Mouse (Mus musculus): ENCODE data around the gene Pvalb. TPM values are rescaled to one million over a fixed set of nuclear protein-coding genes. Genes with fewer than 3 reads are reported as not detected.

The Pvalb gene
- polyA plus RNA-seq, 1 experiment, result not detected

DNA sequence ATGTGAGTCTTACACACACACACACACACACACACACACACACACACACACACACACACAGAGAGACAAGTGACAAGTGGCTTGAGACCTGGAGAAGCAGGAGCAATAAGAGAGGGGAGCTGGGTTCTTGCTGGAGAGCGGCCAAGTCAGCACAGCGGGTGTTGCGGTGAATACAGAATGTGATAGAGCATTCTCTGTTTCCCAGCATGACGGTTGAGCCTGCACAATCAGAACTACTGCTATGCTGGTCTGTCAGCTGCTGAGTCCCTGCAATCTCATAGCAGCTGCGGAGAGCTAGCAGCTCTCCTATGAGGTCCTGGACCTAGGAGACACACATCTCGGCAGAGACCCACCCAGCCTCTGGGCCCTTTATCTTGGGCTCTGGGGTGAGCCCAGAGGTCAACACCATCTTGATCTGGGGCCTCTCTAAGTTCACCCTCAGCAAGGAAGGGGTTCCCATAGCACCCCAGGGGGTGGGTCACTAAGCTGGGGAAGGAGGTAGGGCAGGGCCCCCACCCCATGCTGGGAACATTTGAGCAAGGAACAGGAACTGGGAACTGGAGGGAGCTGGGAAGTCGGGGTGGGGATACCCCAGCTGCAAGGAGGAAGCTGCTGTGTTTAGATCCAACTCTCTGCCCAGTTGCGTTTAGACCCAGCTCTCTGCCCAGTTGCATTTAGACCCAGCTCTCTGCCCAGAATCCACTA, 24.3 kb downstream of the Pvalb start:
- WGBS, result 25% methylated on average over 8 of the region's 8 CpGs
- Histone ChIP-seq H3K4me3 (ENCODE audit: low read depth, low read length) (no peak overlapping the region), H3K27me3 (ENCODE audit: control insufficient read depth, insufficient read depth, low read length) (no peaks in the 10 kb centered on the region), H3K27ac (ENCODE audit: insufficient read depth, low read depth, low read length) (no peak overlapping the region), H3K4me1 (ENCODE audit: control insufficient read depth, insufficient read depth, insufficient read length, low read length) (no peaks in the 10 kb centered on the region), H3K36me3 (ENCODE audit: control insufficient read depth, insufficient read depth, low read length) (no peaks in the 10 kb centered on the region)
- TF ChIP-seq POLR2A (IDR thresholded peaks at IDR 0.05; ENCODE audit: low read depth, low read length) (no peak), CTCF (IDR thresholded peaks at IDR 0.05; ENCODE audit: extremely low read depth, insufficient read length, insufficient replicate concordance, low read depth, low read length) (no peak)

DNA sequence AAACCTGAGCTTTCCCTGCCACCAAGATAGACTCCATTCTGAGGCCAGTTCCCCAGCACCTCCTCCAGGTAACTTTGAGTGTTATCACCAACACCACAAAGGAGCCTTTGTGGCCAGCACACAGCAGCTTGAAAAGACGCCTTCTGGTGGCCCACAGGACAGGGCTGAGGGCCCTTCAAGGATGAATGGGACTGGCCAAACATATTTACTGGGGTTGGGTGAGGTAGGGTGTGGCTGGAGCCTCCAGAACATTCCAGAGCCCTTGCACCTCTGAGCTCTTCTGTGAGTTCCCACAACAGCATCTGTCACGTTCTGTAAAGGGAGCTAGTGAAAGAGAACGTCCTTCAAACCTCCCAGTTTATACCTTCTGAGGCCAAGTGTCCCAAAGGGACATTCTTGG, 26.4 kb downstream of the Pvalb start:
- H3K36me3 ChIP-seq (ENCODE audit: control insufficient read depth, insufficient read depth, low read length), result no peaks in the 10 kb centered on the region
- TF ChIP-seq POLR2A (IDR thresholded peaks at IDR 0.05; ENCODE audit: low read depth, low read length), result no peak
- TF ChIP-seq CTCF (IDR thresholded peaks at IDR 0.05; ENCODE audit: extremely low read depth, insufficient read length, insufficient replicate concordance, low read depth, low read length), result no peak
- H3K4me1 ChIP-seq (ENCODE audit: control insufficient read depth, insufficient read depth, insufficient read length, low read length), result peaks cover under 1% of the 10 kb centered on the region; the same call in 1 of the 2 replicates
- 31% methylated on average over 3 of the region's 3 CpGs for WGBS
- H3K27me3 ChIP-seq (ENCODE audit: control insufficient read depth, insufficient read depth, low read length), result no peaks in the 10 kb centered on the region
- H3K27ac ChIP-seq (ENCODE audit: insufficient read depth, low read depth, low read length), result no peak overlapping the region
- no peak overlapping the region for H3K4me3 ChIP-seq (ENCODE audit: low read depth, low read length)

DNA sequence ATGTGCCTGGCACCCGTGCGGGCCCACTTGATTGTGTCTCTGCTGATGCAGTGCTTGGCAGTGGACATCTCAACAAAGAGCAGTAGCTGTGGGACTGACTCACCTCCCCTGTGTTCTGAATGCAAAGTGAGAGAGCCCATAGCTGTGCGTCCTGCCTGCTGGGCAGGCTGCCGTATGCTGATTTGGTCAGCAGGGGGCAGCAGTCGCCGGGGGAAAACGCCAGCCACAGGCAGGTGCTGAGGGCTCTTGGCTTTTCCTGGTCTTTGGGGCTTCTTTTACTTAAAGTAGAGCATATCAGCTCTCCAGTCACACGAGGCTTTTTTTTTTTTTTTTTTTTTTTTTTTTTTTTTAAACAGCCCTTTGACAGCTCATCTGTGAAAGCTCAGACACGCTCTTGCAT, 27.8 kb downstream of the Pvalb start:
- Histone ChIP-seq H3K27ac (ENCODE audit: insufficient read depth, low read depth, low read length) (no peak overlapping the region), H3K27me3 (ENCODE audit: control insufficient read depth, insufficient read depth, low read length) (no peaks in the 10 kb centered on the region), H3K4me3 (ENCODE audit: low read depth, low read length) (no peak overlapping the region), H3K36me3 (ENCODE audit: control insufficient read depth, insufficient read depth, low read length) (no peaks in the 10 kb centered on the region), H3K4me1 (ENCODE audit: control insufficient read depth, insufficient read depth, insufficient read length, low read length) (peaks cover 8% of the 10 kb centered on the region)
- peak; percentile 90 for TF ChIP-seq CTCF (IDR thresholded peaks at IDR 0.05; ENCODE audit: extremely low read depth, insufficient read length, insufficient replicate concordance, low read depth, low read length)
- no peak for TF ChIP-seq POLR2A (IDR thresholded peaks at IDR 0.05; ENCODE audit: low read depth, low read length)
- 9% methylated on average over 9 of the region's 9 CpGs for WGBS

DNA sequence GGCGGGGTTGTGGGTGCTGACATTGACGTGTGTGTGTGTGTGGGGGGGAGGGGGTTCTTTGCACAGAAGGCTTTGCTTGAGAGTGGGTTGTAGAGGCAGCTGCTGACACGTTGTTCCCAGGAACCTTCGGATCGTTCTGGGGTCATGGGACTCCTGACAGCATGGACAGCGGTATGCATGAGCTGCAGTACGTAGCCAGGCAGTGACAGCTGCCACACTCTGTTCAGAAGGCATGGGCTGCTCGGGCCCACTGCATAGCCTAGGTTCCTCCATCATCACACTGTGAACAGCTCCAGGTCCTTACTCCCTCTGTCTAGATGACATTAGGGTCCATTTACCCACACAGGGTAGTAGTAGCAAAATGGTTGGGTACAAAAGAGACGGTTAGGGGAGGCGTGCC, 28.9 kb downstream of the Pvalb start:
- TF ChIP-seq CTCF (IDR thresholded peaks at IDR 0.05; ENCODE audit: extremely low read depth, insufficient read length, insufficient replicate concordance, low read depth, low read length) (no peak), POLR2A (IDR thresholded peaks at IDR 0.05; ENCODE audit: low read depth, low read length) (no peak)
- Histone ChIP-seq H3K36me3 (ENCODE audit: control insufficient read depth, insufficient read depth, low read length) (no peaks in the 10 kb centered on the region), H3K27me3 (ENCODE audit: control insufficient read depth, insufficient read depth, low read length) (no peaks in the 10 kb centered on the region), H3K27ac (ENCODE audit: insufficient read depth, low read depth, low read length) (no peak overlapping the region), H3K4me3 (ENCODE audit: low read depth, low read length) (no peak overlapping the region), H3K4me1 (ENCODE audit: control insufficient read depth, insufficient read depth, insufficient read length, low read length) (peaks cover 13% of the 10 kb centered on the region)
- 56% methylated on average over 10 of the region's 10 CpGs for WGBS

DNA sequence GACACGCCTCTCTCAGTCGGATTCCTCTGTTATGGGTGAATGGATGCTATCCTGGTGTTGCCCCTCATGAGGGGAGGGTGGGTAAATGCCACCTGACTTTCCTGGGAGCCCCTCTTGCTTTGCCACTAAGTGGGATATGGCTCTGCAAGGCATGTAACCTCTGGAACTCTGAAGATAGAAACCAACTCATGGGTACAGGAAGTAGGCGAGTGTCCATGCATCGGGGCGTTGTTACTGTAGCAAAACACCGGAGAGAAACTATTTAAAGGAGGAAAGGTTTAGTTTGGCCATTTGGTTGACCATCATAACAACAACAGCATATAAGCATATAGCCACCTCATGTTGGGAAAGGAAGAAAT, 31.3 kb downstream of the Pvalb start:
- H3K4me1 ChIP-seq (ENCODE audit: control insufficient read depth, insufficient read depth, insufficient read length, low read length), result peaks cover 13% of the 10 kb centered on the region
- H3K27me3 ChIP-seq (ENCODE audit: control insufficient read depth, insufficient read depth, low read length), result no peaks in the 10 kb centered on the region
- H3K36me3 ChIP-seq (ENCODE audit: control insufficient read depth, insufficient read depth, low read length), result no peaks in the 10 kb centered on the region
- no peak overlapping the region for H3K27ac ChIP-seq (ENCODE audit: insufficient read depth, low read depth, low read length)
- WGBS, result 75% methylated on average over 6 of the region's 6 CpGs
- H3K4me3 ChIP-seq (ENCODE audit: low read depth, low read length), result peak overlapping the region; percentile 54; the same call in 1 of the 2 replicates
- TF ChIP-seq CTCF (IDR thresholded peaks at IDR 0.05; ENCODE audit: extremely low read depth, insufficient read length, insufficient replicate concordance, low read depth, low read length) (no peak), POLR2A (IDR thresholded peaks at IDR 0.05; ENCODE audit: low read depth, low read length) (no peak)

DNA sequence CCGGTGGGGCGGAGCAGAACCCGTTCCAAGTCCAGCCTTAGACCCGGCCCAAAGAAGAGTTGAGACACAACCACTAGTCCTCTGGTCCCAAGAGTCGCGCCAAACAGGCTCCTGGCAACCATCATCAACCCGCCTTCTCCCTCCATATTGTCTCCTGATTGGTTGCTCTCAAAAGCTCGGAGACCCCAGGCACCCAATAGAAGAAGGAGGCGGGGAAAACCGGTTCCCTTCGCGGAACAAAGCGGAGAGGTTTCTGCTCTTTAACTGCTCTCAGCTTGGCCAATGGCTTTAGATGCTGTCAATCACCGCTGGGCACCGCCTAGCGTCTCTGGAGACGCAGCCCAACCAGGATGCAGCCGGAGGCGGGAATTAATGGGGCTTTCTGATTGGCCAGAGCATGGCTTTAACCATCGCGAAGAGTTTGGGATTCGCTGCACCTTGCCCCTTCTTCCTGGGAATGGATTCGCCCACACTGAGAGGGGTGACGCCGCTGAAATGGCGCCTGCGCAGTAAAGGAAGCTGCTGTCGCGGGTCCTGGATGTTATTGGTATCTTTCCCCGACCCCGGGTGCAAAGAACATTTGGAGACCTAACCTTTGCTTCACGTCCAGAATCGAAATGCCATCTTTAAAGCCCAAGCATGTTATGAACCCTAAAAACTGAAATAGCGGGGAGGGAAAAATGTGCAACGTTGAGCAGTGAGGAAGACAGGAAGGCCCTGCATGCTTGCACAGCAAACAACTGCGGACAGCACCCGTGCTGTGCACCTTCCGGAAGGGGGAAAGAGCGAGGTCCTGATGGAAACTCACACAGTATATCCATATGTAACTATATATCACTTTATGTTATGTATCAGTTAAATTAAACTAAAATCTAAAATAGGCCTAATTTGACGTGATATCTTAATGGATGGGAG, 32.0 kb downstream of the Pvalb start, which contains the start of gene Ift27:
Gene Ift27, minus strand, starts transcription at position 136 of the 915 bp plus-strand sequence.
- H3K4me3 ChIP-seq (ENCODE audit: low read depth, low read length), result peak within 1 kb of the TSS; percentile 68
- H3K36me3 ChIP-seq (ENCODE audit: control insufficient read depth, insufficient read depth, low read length), result no peaks in the 10 kb centered on the region
- WGBS, result 1% methylated on average over 40 of the region's 40 CpGs
- peak within 1 kb of the TSS; percentile 60 for H3K27ac ChIP-seq (ENCODE audit: insufficient read depth, low read depth, low read length)
- peaks cover 13% of the 10 kb centered on the region for H3K4me1 ChIP-seq (ENCODE audit: control insufficient read depth, insufficient read depth, insufficient read length, low read length)
- no peak for TF ChIP-seq CTCF (IDR thresholded peaks at IDR 0.05; ENCODE audit: extremely low read depth, insufficient read length, insufficient replicate concordance, low read depth, low read length)
- peak; percentile 56; the same call in 1 of the 2 replicates for TF ChIP-seq POLR2A (IDR thresholded peaks at IDR 0.05; ENCODE audit: low read depth, low read length)
- H3K27me3 ChIP-seq (ENCODE audit: control insufficient read depth, insufficient read depth, low read length), result no peaks in the 10 kb centered on the region
